Mouse (Mus musculus) small intestine, adult 2 months (tissue): ENCODE results near the gene Nckap5l.

Experiments used
- CTCF ChIP-seq: fragments of 200-500 bp; IDR thresholded peaks from 2 replicates; pipeline ENCODE4 v1.5.1; 2012; ENCODE audit warnings: low read depth, mild to moderate bottlenecking, control low read depth, inconsistent platforms, low read length, moderate library complexity, mixed read lengths; ENCODE audit not compliant: insufficient replicate concordance, insufficient read length; ENCODE audit errors: extremely low read depth
- POLR2A ChIP-seq: fragments of 200-500 bp; IDR thresholded peaks from 2 replicates; pipeline ENCODE4 v1.6.1; 2012; ENCODE audit warnings: low read depth, mild to moderate bottlenecking, control low read depth, inconsistent platforms, low read length, moderate library complexity

DNA sequence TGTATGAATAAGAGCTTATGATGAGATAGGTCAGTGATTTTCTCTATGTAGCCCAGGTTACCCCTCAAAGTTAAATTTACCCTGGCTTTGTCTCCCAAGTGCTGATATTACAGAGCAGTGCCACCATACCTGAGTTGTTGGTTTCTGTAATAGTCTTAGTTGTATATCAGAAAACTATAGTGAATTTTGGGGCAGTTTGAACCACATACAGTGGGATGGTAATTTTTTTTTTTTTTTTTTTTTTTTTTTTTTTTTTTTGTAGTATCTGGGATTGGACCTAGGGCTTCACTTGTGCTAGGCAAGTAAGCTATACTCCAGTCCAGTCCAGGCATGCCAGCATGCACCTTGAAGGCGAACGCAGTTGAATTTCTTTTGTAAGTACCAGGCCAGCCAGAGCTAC lies 59.9 kb downstream of the Nckap5l start:
- TF ChIP-seq CTCF (no peak), POLR2A (no peak)
